Mouse (Mus musculus) liver, embryonic 14.5 days (tissue): Measurements from ENCODE around the gene Plpp2. TPM values are rescaled to one million over a fixed set of nuclear protein-coding genes. Genes with fewer than 3 reads are reported as not detected.

Experiments
- ATAC-seq: fragments of 200-750 bp; cut with Nextera tagmentation; 2 replicates; pipeline ENCODE4 v1.8.0; 2017; ENCODE audit warnings: moderate number of reproducible peaks, mild to moderate bottlenecking, moderate library complexity; ENCODE audit not compliant: insufficient read depth
- DNase-seq, 3 experiments: peaks; one replicate each; pipeline ENCODE4 v3.0.0-alpha.2; 2012 to 2013; ENCODE audit warnings: low read depth in 3 of 3, low spot score in 3 of 3
- H3K27ac ChIP-seq: fragments of 300-500 bp; sonication (generic); 2 replicates; pipeline ENCODE4 v1.5.1; 2014; ENCODE audit warnings: moderate library complexity, mild to moderate bottlenecking, control low read depth, inconsistent platforms
- H3K27me3 ChIP-seq: fragments of 300-500 bp; sonication (generic); 2 replicates; pipeline ENCODE4 v1.6.1; 2014; ENCODE audit warnings: mild to moderate bottlenecking, low read length, moderate library complexity; ENCODE audit not compliant: control insufficient read depth, insufficient read depth
- H3K36me3 ChIP-seq: fragments of 300-500 bp; sonication (generic); replicated peaks from 2 replicates; pipeline ENCODE4 v1.6.1; 2014; ENCODE audit warnings: low read depth; ENCODE audit not compliant: control insufficient read depth, insufficient read depth
- H3K4me1 ChIP-seq, 2 experiments: fragments of 200-500 bp in 1 of 2; fragments of 300-500 bp in 1 of 2; sonication (generic) in 1 of 2; replicated peaks; 2 replicates each; pipeline ENCODE4 v1.6.1; 2012 to 2014; ENCODE audit warnings: antibody characterized with exemption in 1 of 2, inconsistent platforms in 1 of 2, low read length in 1 of 2; ENCODE audit not compliant: control insufficient read depth in 2 of 2, insufficient read depth in 2 of 2
- H3K4me2 ChIP-seq: fragments of 300-500 bp; sonication (generic); 2 replicates; pipeline ENCODE4 v1.6.1; 2014; ENCODE audit warnings: low read depth, mild to moderate bottlenecking, control low read depth, moderate library complexity
- H3K4me3 ChIP-seq, 2 experiments: fragments of 200-500 bp in 1 of 2; fragments of 300-500 bp in 1 of 2; sonication (generic) in 1 of 2; 2 replicates each; pipeline ENCODE4 v1.5.1; 2012 to 2014; ENCODE audit warnings: low read depth in 2 of 2, low read length in 2 of 2, mild to moderate bottlenecking in 2 of 2, control low read depth in 1 of 2, inconsistent platforms in 1 of 2, moderate library complexity in 1 of 2; ENCODE audit not compliant: insufficient read depth in 1 of 2
- H3K9ac ChIP-seq: fragments of 300-500 bp; sonication (generic); replicated peaks from 2 replicates; pipeline ENCODE4 v1.6.1; 2014; ENCODE audit warnings: mild to moderate bottlenecking, control low read depth, moderate library complexity
- H3K9me3 ChIP-seq: fragments of 300-500 bp; sonication (generic); 2 replicates; pipeline ENCODE4 v1.6.1; 2016; ENCODE audit warnings: low read length, mixed read lengths; ENCODE audit not compliant: control insufficient read depth
- CTCF ChIP-seq: IDR thresholded peaks from 2 replicates; pipeline ENCODE4 v1.5.1; 2016; ENCODE audit warnings: antibody characterized with exemption, low read depth, control low read depth
- EP300 ChIP-seq: IDR thresholded peaks from 2 replicates; pipeline ENCODE4 v1.6.1; 2016; ENCODE audit warnings: antibody characterized with exemption, low read depth
- WGBS: fragments of 180-500 bp; shearing (Covaris S2); extraction: QIAGEN DNeasy Blood & Tissue Kit; methylation state at CpG from one replicate; pipeline ENCODE4 v1.1.7; 2014; ENCODE audit not compliant: insufficient replicate concordance; 5-methylcytosine and 5-hydroxymethylcytosine counted together
- polyA plus RNA-seq, 2 experiments: library from polyadenylated mRNA; depleted of rRNA in 1 of 2; stranded (reverse) in 1 of 2; unstranded in 1 of 2; fragments of >200 nt; fragmentation: Nextera tagmentation in 1 of 2; extraction: Ambion mirVana in 1 of 2; gene quantifications; 2 replicates each; pipeline versions ENCODE4 v1.2.1 to v1.2.3; 2012 to 2014

Gene Plpp2
- polyA plus RNA-seq, 2 experiments = 10.0 to 19.0 TPM

DNA sequence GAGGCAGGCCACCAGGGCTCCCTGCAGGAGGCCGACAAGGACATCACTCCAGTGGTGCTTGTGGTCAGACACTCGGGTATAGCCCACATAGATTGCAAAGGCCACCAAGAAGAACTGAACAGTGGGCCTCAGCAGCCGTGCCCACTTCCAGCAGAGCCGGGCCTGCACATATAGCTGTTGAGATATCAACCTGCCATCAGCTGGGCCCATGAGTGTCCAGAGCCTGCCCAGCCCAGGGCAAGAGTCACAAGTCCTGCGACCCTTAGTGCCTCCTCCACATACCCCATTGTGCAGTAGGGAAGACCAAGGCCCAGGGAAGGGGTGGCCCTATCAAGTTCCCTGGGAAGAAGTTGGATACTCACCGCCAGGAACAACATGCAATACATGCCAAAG is 6.1 kb downstream of the Plpp2 start:
- Histone ChIP-seq H3K9me3 (no peaks in the 10 kb centered on the region), H3K4me2 (no peak overlapping the region), H3K9ac (no peak overlapping the region), H3K27me3 (no peaks in the 10 kb centered on the region), H3K27ac (no peak overlapping the region), H3K4me1 (no peaks in the 10 kb centered on the region; a peak in 1 of 4 replicates), H3K36me3 (no peaks in the 10 kb centered on the region), H3K4me3 (no peak overlapping the region)
- TF ChIP-seq EP300 (no peak), CTCF (no peak)
- WGBS = 68% methylated on average over 6 of the region's 6 CpGs
- DNase-seq (no peak), ATAC-seq (no peak)

DNA sequence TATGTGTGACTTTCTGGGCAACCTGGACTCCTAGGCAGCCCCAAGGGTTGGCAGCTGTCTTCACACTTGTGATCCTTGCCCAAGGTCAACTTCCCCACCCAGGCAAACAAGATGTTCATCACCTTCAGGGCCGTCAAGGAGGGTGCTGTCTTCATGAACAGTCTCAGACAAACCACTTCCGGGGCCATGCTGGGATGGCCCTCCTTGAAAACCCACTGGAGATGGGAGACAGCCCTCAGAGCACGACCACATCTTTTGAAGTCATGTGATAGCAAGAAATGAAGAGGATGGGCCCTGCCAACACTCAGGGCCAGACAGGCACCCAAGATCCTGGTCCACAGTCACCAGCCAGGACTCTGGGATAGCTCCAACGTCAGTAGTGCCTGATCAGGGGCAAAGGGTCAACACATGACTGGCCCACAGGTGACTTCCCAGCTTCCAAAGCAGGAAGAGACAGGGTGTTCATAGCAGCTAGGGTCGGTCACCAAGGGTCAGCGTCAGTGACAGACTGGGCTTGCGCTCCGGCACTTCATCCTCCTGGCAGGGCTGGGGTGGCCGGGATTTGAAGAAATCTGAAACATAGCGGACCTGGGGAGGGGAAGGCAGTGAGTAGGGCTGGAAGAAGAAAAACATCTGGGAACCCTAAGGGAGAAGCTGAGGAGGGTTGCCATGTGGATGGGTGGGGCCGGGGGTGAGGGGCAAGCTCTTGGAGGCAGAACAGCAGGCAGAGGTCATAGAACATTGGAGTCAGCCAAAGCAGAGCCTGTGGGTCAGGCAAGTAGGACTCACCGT is 6.7 kb downstream of the Plpp2 start:
- DNase-seq (no peak), ATAC-seq (no peak)
- no peaks in the 10 kb centered on the region; a peak in 1 of 4 replicates for H3K4me1 ChIP-seq
- H3K4me3 ChIP-seq = no peak overlapping the region
- WGBS = 64% methylated on average over 12 of the region's 12 CpGs
- no peaks in the 10 kb centered on the region for H3K27me3 ChIP-seq
- H3K9me3 ChIP-seq = no peaks in the 10 kb centered on the region
- no peak overlapping the region for H3K9ac ChIP-seq
- no peaks in the 10 kb centered on the region for H3K36me3 ChIP-seq
- no peak overlapping the region for H3K4me2 ChIP-seq
- no peak for TF ChIP-seq CTCF
- TF ChIP-seq EP300 = no peak
- H3K27ac ChIP-seq = no peak overlapping the region

DNA sequence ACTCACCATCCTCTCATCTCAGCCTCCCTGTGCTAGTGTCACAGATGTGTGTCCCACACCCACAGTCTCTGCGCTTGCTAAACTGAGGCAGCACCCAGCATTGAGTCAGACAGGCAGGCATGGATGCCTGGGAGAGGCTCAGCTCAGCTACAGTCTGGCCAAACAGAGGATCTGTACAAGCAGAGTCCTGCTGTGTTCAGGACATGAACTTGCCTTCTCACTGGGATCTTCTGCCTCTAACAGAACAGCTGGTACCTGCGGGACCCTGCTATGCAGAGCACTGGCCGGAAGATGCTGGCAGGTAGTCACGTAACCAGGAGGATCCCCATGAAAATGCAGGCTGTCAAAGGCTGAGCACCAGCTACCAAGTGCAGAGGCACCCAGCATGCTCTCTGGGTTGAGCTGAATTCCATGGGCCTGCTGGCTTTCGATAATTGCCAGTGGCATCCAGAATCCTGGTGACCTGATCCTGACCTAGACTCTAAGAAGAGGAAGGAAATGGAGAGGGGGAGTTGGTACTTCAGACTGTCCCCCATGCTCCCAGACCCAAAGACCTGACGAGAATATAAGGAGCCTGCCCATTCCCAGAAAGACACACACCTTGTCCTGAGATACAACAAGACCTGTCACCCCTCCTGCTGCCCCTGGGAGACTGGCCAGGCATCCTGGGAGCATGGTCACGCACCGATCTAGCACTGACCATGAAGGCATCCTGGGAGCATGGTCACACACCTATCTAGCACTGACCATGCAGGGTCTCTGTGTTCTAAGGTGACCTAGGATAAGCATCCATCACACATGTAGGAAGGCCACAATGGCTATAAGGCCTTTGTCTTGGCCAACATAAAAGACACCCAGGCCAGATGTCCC is 7.9 kb downstream of the Plpp2 start:
- no peak overlapping the region for H3K4me2 ChIP-seq
- no peak overlapping the region for H3K4me3 ChIP-seq
- no peak for ATAC-seq
- DNase-seq = no peak
- no peak for TF ChIP-seq EP300
- TF ChIP-seq CTCF = no peak
- no peaks in the 10 kb centered on the region for H3K9me3 ChIP-seq
- no peaks in the 10 kb centered on the region for H3K36me3 ChIP-seq
- 76% methylated on average over 8 of the region's 8 CpGs for WGBS
- H3K9ac ChIP-seq = no peak overlapping the region
- no peaks in the 10 kb centered on the region for H3K27me3 ChIP-seq
- no peak overlapping the region for H3K27ac ChIP-seq
- no peaks in the 10 kb centered on the region for H3K4me1 ChIP-seq

DNA sequence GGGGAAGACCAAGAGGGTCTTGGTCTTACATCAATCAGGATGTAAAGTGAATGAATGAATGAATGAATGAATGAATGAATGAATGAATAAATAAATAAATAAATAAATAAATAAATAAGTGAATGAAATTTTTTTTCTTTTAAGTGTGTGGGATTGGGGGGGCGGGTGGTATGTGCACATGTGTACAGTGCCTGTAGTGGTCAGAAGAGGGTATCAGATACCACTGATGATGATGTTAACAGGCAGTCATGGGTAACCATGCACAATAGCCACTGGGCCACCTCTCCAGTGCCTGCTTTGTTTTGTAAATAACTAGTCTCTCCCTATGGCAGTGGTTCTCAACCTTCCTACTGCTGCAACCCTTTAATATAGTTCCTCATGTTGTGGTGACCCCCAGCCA is 9.2 kb downstream of the Plpp2 start:
- no peak for TF ChIP-seq EP300
- no peak for TF ChIP-seq CTCF
- no peaks in the 10 kb centered on the region for H3K36me3 ChIP-seq
- DNase-seq (no peak), ATAC-seq (no peak)
- no peak overlapping the region for H3K9ac ChIP-seq
- no peak overlapping the region for H3K4me2 ChIP-seq
- no peak overlapping the region for H3K27ac ChIP-seq
- no peaks in the 10 kb centered on the region for H3K9me3 ChIP-seq
- no peak overlapping the region for H3K4me3 ChIP-seq
- no peaks in the 10 kb centered on the region for H3K4me1 ChIP-seq
- H3K27me3 ChIP-seq = no peaks in the 10 kb centered on the region
- 38% methylated on average over 1 of the region's 1 CpGs for WGBS

DNA sequence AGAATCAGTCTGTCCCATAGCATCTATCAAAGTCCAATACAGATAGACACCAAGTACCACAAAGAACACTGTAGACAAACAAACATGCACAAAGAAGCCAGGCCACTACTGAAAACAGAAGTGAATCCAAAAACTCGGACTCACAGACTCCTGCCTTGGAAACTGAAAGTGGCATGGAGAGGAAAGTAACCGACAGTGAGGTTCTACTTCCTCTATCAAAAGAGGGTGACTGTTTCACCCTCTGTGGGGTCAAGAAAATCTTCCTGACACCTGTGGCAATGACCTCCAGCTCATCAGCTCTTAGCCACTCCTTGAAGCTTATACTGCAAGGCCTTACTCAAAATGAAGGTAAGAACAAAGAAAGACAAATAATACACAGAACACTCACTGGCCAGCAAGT is 26.9 kb downstream of the Plpp2 start:
- 35% methylated on average over 2 of the region's 2 CpGs for WGBS
- no peaks in the 10 kb centered on the region for H3K36me3 ChIP-seq
- no peak overlapping the region for H3K27ac ChIP-seq
- H3K4me2 ChIP-seq = no peak overlapping the region
- no peak for DNase-seq
- no peak overlapping the region for H3K9ac ChIP-seq
- H3K4me1 ChIP-seq = no peaks in the 10 kb centered on the region; a peak in 1 of 4 replicates
- H3K9me3 ChIP-seq = no peaks in the 10 kb centered on the region
- no peak for TF ChIP-seq EP300
- H3K27me3 ChIP-seq = no peaks in the 10 kb centered on the region
- ATAC-seq = no peak
- H3K4me3 ChIP-seq = no peak overlapping the region
